Mouse (Mus musculus) thymus, postnatal 0 days (tissue): ENCODE data around the gene Fam57b. TPM values are rescaled to one million over a fixed set of nuclear protein-coding genes. Genes with fewer than 3 reads are reported as not detected.
"Not testable (repeated sequence)": the region's sequence is repeated elsewhere in the genome, so short reads cannot be mapped to it uniquely, and the experiment has no call there.

ENCODE experiments used
- DNase-seq: peaks from one replicate; pipeline ENCODE4 v3.0.0-alpha.2; 2015; ENCODE audit warnings: low spot score
- polyA plus RNA-seq: library from polyadenylated mRNA; unstranded; fragments of >200 nt; fragmentation: Nextera tagmentation; extraction: Ambion mirVana; gene quantifications from 2 replicates; pipeline ENCODE4 v1.2.1, GENCODE M21; 2015

Fam57b gene
- polyA plus RNA-seq, 1 experiment from 2014 or later = 0.20 TPM

- DNase-seq = peak; percentile 12
Measured at GRCm38 (mm10) chr7:126777476-126777875, 20.0 kb upstream of the Fam57b start.

- no peak for DNase-seq
Measured at GRCm38 (mm10) chr7:126778147-126778546, 19.3 kb upstream of the Fam57b start.

- DNase-seq = not testable (repeated sequence)
Measured at GRCm38 (mm10) chr7:126779101-126779500, 18.4 kb upstream of the Fam57b start.

GRCm38 (mm10) chr7:126779983-126780970 is 17.2 kb upstream of the Fam57b start:
- DNase-seq = peak; percentile 86

GRCm38 (mm10) chr7:126780971-126781635 is 16.4 kb upstream of the Fam57b start, which contains the start of gene Tbx6:
TSS of gene Tbx6 (plus strand) at chr7:126781483.
- DNase-seq = peak; percentile 11

- DNase-seq = no peak
Measured at GRCm38 (mm10) chr7:126781661-126782370, 15.7 kb upstream of the Fam57b start.

GRCm38 (mm10) chr7:126782693-126783092 is 14.8 kb upstream of the Fam57b start:
- DNase-seq = no peak

- no peak for DNase-seq
Measured at GRCm38 (mm10) chr7:126784469-126784868, 13.0 kb upstream of the Fam57b start.

GRCm38 (mm10) chr7:126785056-126785455 is 12.4 kb upstream of the Fam57b start:
- no peak for DNase-seq

- no peak for DNase-seq
Measured at GRCm38 (mm10) chr7:126786142-126786541, 11.3 kb upstream of the Fam57b start.

- no peak for DNase-seq
Measured at GRCm38 (mm10) chr7:126789141-126789540, 8.3 kb upstream of the Fam57b start.

GRCm38 (mm10) chr7:126791851-126792720 is 5.4 kb upstream of the Fam57b start, which contains the start of gene Ppp4c:
TSS of gene Ppp4c (minus strand) at chr7:126792496.
- DNase-seq = peak; percentile 99

- DNase-seq = no peak
Measured at GRCm38 (mm10) chr7:126792721-126793443, 4.6 kb upstream of the Fam57b start.

- DNase-seq = no peak
Measured at GRCm38 (mm10) chr7:126793456-126794270, 3.8 kb upstream of the Fam57b start.

- peak; percentile 54 for DNase-seq
Measured at GRCm38 (mm10) chr7:126794271-126794605, 3.2 kb upstream of the Fam57b start.

- DNase-seq = no peak
Measured at GRCm38 (mm10) chr7:126795387-126796317, 1.8 kb upstream of the Fam57b start.

GRCm38 (mm10) chr7:126796350-126796932 is 1.0 kb upstream of the Fam57b start:
- peak; percentile 41 for DNase-seq
